Mouse (Mus musculus) MEL (cell line): Measurements from ENCODE around the gene Gm37240.

ENCODE experiments used
- BHLHE40 ChIP-seq: IDR thresholded peaks from 2 replicates; pipeline ENCODE4 v1.6.1; 2012; ENCODE audit warnings: low read depth, mild to moderate bottlenecking, inconsistent platforms, low read length, improper control_type of control experiment, borderline replicate concordance
- CTCF ChIP-seq, 3 experiments: IDR thresholded peaks in 2 of 3; conservative IDR thresholded peaks in 1 of 3; 2 replicates each; pipeline ENCODE4 v1.5.1; 2011 to 2012; ENCODE audit warnings: low read length in 3 of 3, low read depth in 2 of 3, mild to moderate bottlenecking in 2 of 3, improper control_type of control experiment in 1 of 3, inconsistent platforms in 1 of 3, mixed read lengths in 1 of 3, moderate library complexity in 1 of 3; ENCODE audit not compliant: control insufficient read depth in 1 of 3, insufficient read depth in 1 of 3, poor library complexity in 1 of 3, severe bottlenecking in 1 of 3
- EP300 ChIP-seq, 2 experiments: IDR thresholded peaks; 2 replicates each; pipeline ENCODE4 v1.6.1; 2011; ENCODE audit warnings: improper control_type of control experiment in 2 of 2, low read length in 2 of 2, low read depth in 1 of 2, mild to moderate bottlenecking in 1 of 2
- ETS1 ChIP-seq: IDR thresholded peaks from 2 replicates; pipeline ENCODE4 v1.6.1; 2012; ENCODE audit warnings: low read depth, mild to moderate bottlenecking, inconsistent platforms, low read length, improper control_type of control experiment, moderate library complexity
- GABPA ChIP-seq: IDR thresholded peaks from 2 replicates; pipeline ENCODE4 v1.6.1; 2012; ENCODE audit warnings: low read depth, mild to moderate bottlenecking, inconsistent platforms, low read length, improper control_type of control experiment, moderate library complexity
- JUND ChIP-seq: IDR thresholded peaks from 2 replicates; pipeline ENCODE4 v1.6.1; 2011; ENCODE audit warnings: low read depth, mild to moderate bottlenecking, improper control_type of control experiment, low read length
- POLR2A ChIP-seq, 2 experiments: IDR thresholded peaks; 2 replicates each; pipeline ENCODE4 v1.6.1; 2011 to 2012; ENCODE audit warnings: low read length in 2 of 2, mild to moderate bottlenecking in 2 of 2, control low read depth in 1 of 2, improper control_type of control experiment in 1 of 2, low read depth in 1 of 2, moderate library complexity in 1 of 2; ENCODE audit not compliant: control insufficient read depth in 1 of 2, insufficient read depth in 1 of 2, poor library complexity in 1 of 2
- POLR2AphosphoS5 ChIP-seq: IDR thresholded peaks from 2 replicates; pipeline ENCODE4 v1.6.1; 2012; ENCODE audit warnings: low read depth, borderline replicate concordance, mild to moderate bottlenecking, inconsistent platforms, low read length, moderate library complexity, mixed read lengths
- SIN3A ChIP-seq: IDR thresholded peaks from 2 replicates; pipeline ENCODE4 v1.6.1; 2012; ENCODE audit warnings: low read length, improper control_type of control experiment, inconsistent platforms
- TCF12 ChIP-seq: IDR thresholded peaks from 2 replicates; pipeline ENCODE4 v1.6.1; 2014; ENCODE audit warnings: low read depth, mild to moderate bottlenecking, inconsistent platforms, low read length, improper control_type of control experiment, moderate library complexity
- USF2 ChIP-seq, 2 experiments: IDR thresholded peaks; 2 replicates each; pipeline ENCODE4 v1.6.1; 2011 to 2012; ENCODE audit warnings: improper control_type of control experiment in 2 of 2, low read length in 2 of 2, borderline replicate concordance in 1 of 2, inconsistent platforms in 1 of 2, low read depth in 1 of 2, mild to moderate bottlenecking in 1 of 2; ENCODE audit not compliant: insufficient read depth in 1 of 2
- ZC3H11A ChIP-seq: IDR thresholded peaks from 2 replicates; pipeline ENCODE4 v1.6.1; 2012; ENCODE audit warnings: low read depth, mild to moderate bottlenecking, inconsistent platforms, low read length, improper control_type of control experiment
- ZNF384 ChIP-seq: IDR thresholded peaks from 2 replicates; pipeline ENCODE4 v1.6.1; 2012; ENCODE audit warnings: low read depth, mild to moderate bottlenecking, inconsistent platforms, low read length, improper control_type of control experiment

GRCm38 (mm10) chr3:84842793-84843192 lies 1044.5 kb downstream of the Gm37240 start:
- TF ChIP-seq BHLHE40 (no peak), GABPA (no peak), CTCF (IDR thresholded peaks at IDR 0.05 in 2 of 3, conservative IDR thresholded peaks at IDR 0.05 in 1 of 3; ENCODE audit: control insufficient read depth in 1 of 3, insufficient read depth in 1 of 3, low read depth in 2 of 3, low read length in 3 of 3, poor library complexity in 1 of 3, severe bottlenecking in 1 of 3) (no peak), JUND (no peak), TCF12 (no peak), EP300 (IDR thresholded peaks at IDR 0.05; ENCODE audit: low read depth in 1 of 2, low read length in 2 of 2) (no peak), SIN3A (no peak), USF2 (IDR thresholded peaks at IDR 0.05; ENCODE audit: borderline replicate concordance in 1 of 2, insufficient read depth in 1 of 2, low read depth in 1 of 2, low read length in 2 of 2) (no peak), ZC3H11A (no peak), ZNF384 (peak; percentile 52; the same call in 1 of the 2 replicates), POLR2A (IDR thresholded peaks at IDR 0.05; ENCODE audit: control insufficient read depth in 1 of 2, insufficient read depth in 1 of 2, low read depth in 1 of 2, low read length in 2 of 2, poor library complexity in 1 of 2) (no peak), POLR2AphosphoS5 (no peak), ETS1 (no peak)
